Mouse (Mus musculus): ENCODE results near the gene Gm3629. TPM values are rescaled to one million over a fixed set of nuclear protein-coding genes. Genes with fewer than 3 reads are reported as not detected.
"Not testable (repeated sequence)": the region's sequence is repeated elsewhere in the genome, so short reads cannot be mapped to it uniquely, and the experiment has no call there.

Gene Gm3629
- not detected in 2 replicates for total RNA-seq (2015)
- total RNA-seq (2017) = not detected in 2 replicates

- not testable (repeated sequence) for ATAC-seq (ENCODE audit: poor library complexity, severe bottlenecking)
Observed at GRCm38 (mm10) chr14:6590513-6590912, at the start of gene Gm3629. TSS of gene Gm3629 (minus strand) at chr14:6590613.

GRCm38 (mm10) chr14:6622318-6622717, 31.9 kb upstream of the Gm3629 start, which contains the start of gene Gm3460:
TSS of gene Gm3460 (minus strand) at chr14:6622418.
- ATAC-seq (ENCODE audit: poor library complexity, severe bottlenecking) = not testable (repeated sequence)

- ATAC-seq (ENCODE audit: poor library complexity, severe bottlenecking) = not testable (repeated sequence)
Observed at GRCm38 (mm10) chr14:6606436-6606835, 16.0 kb upstream of the Gm3629 start.

- not testable (repeated sequence) for ATAC-seq (ENCODE audit: poor library complexity, severe bottlenecking)
Observed at GRCm38 (mm10) chr14:6605004-6605403, 14.6 kb upstream of the Gm3629 start.

GRCm38 (mm10) chr14:6604551-6604950, 14.1 kb upstream of the Gm3629 start:
- ATAC-seq (ENCODE audit: poor library complexity, severe bottlenecking) = not testable (repeated sequence)

- ATAC-seq (ENCODE audit: poor library complexity, severe bottlenecking) = not testable (repeated sequence)
Observed at GRCm38 (mm10) chr14:6537190-6537589, 53.2 kb downstream of the Gm3629 start, which contains the start of gene Gm8356. TSS of gene Gm8356 (minus strand) at chr14:6537290.

Other genes starting within 250 kb of the Gm3629 start
- gene Gm3618, start 246.9 kb downstream of the Gm3629 start, total RNA-seq (2015) = not detected in 2 replicates
- gene Gm3618, start 246.9 kb downstream of the Gm3629 start, total RNA-seq (2017) = not detected in 2 replicates
- not detected in 2 replicates for gene Gm16440, start 200.3 kb downstream of the Gm3629 start, total RNA-seq (2015)
- not detected in 2 replicates for gene Gm16440, start 200.3 kb downstream of the Gm3629 start, total RNA-seq (2017)
- gene Gm3591, start 178.1 kb downstream of the Gm3629 start, total RNA-seq (2015) = not detected in 2 replicates
- not detected in 2 replicates for gene Gm3591, start 178.1 kb downstream of the Gm3629 start, total RNA-seq (2017)
- gene Gm3594, start 146.0 kb downstream of the Gm3629 start, total RNA-seq (2015) = not detected in 2 replicates
- gene Gm3594, start 146.0 kb downstream of the Gm3629 start, total RNA-seq (2017) = not detected in 2 replicates
- gene Gm8356, start 53.3 kb downstream of the Gm3629 start, total RNA-seq (2015) = not detected in 2 replicates
- gene Gm8356, start 53.3 kb downstream of the Gm3629 start, total RNA-seq (2017) = not detected in 2 replicates
- not detected in 2 replicates for gene Gm3460, start 31.8 kb upstream of the Gm3629 start, total RNA-seq (2015)
- not detected in 2 replicates for gene Gm3460, start 31.8 kb upstream of the Gm3629 start, total RNA-seq (2017)
- gene Gm10251, start 93.6 kb upstream of the Gm3629 start, total RNA-seq (2015) = not detected in 2 replicates
- gene Gm10251, start 93.6 kb upstream of the Gm3629 start, total RNA-seq (2017) = not detected in 2 replicates
- not detected in 2 replicates for gene Gm8050, start 129.6 kb upstream of the Gm3629 start, total RNA-seq (2015)
- gene Gm8050, start 129.6 kb upstream of the Gm3629 start, total RNA-seq (2017) = not detected in 2 replicates
- gene Gm3636, start 151.7 kb upstream of the Gm3629 start, total RNA-seq (2015) = 0.50 TPM in 1 of 2 replicates, not detected in the other
- gene Gm3636, start 151.7 kb upstream of the Gm3629 start, total RNA-seq (2017) = not detected in 2 replicates
- not detected in 2 replicates for gene Gm8362, start 183.8 kb upstream of the Gm3629 start, total RNA-seq (2015)
- gene Gm8362, start 183.8 kb upstream of the Gm3629 start, total RNA-seq (2017) = not detected in 2 replicates
- not detected in 2 replicates for gene Gm3642, start 249.7 kb upstream of the Gm3629 start, total RNA-seq (2015)
- gene Gm3642, start 249.7 kb upstream of the Gm3629 start, total RNA-seq (2017) = not detected in 2 replicates